Mouse (Mus musculus) spleen, embryonic (tissue): ENCODE measurements at regions not wholly inside any gene's neighbourhood (a gene's known extent, or its start where the extent isn't known, plus 50 kb on each side); places are given as distances from the start of the nearest gene placed in this dataset.

Experiments used
- CTCF ChIA-PET: fragments of 350-600 bp; sonication (Branson Sonifier 250); formaldehyde crosslinking; loops from one replicate; lab custom pipeline; 2022; lab: Charles Lee

- CTCF ChIA-PET, result interaction anchor here (0.6 kb wide), 1 partner anchor 28 kb away, joined by 6 read pairs; no protein-coding TSS in a partner anchor
Measured at GRCm38 (mm10) chr2:129883417-129883816, 83.1 kb downstream of the Stk35 start.

- CTCF ChIA-PET, result no interaction called here
Measured at GRCm38 (mm10) chr2:129884316-129884715, 84.0 kb downstream of the Stk35 start.

GRCm38 (mm10) chr2:129885536-129885935 is 85.2 kb downstream of the Stk35 start:
- CTCF ChIA-PET, result no interaction called here

- CTCF ChIA-PET, result no interaction called here
Measured at GRCm38 (mm10) chr2:129893231-129893630, 92.9 kb downstream of the Stk35 start.

GRCm38 (mm10) chr2:129893832-129894231 is 93.5 kb downstream of the Stk35 start:
- CTCF ChIA-PET, result no interaction called here

- CTCF ChIA-PET, result no interaction called here
Measured at GRCm38 (mm10) chr2:129894906-129895305, 94.6 kb downstream of the Stk35 start.

GRCm38 (mm10) chr2:129895369-129895768 is 95.1 kb downstream of the Stk35 start:
- CTCF ChIA-PET, result no interaction called here

- CTCF ChIA-PET, result no interaction called here
Measured at GRCm38 (mm10) chr2:129896696-129897095, 96.4 kb downstream of the Stk35 start.

GRCm38 (mm10) chr2:129903383-129904135 is 103.2 kb downstream of the Stk35 start:
- CTCF ChIA-PET, result no interaction called here

- CTCF ChIA-PET, result no interaction called here
Measured at GRCm38 (mm10) chr2:129904753-129905152, 104.4 kb downstream of the Stk35 start.

GRCm38 (mm10) chr2:129908701-129909425 is 103.3 kb upstream of the Tgm3 start:
- CTCF ChIA-PET, result interaction anchor here (0.6 kb wide), 1 partner anchor 352 kb away, joined by 3 read pairs; no protein-coding TSS in a partner anchor

GRCm38 (mm10) chr2:129911203-129911921 is 100.8 kb upstream of the Tgm3 start:
- CTCF ChIA-PET, result interaction anchor here (0.6 kb wide), 1 partner anchor 28 kb away, joined by 6 read pairs; no protein-coding TSS in a partner anchor

- CTCF ChIA-PET, result interaction anchor here (0.6 kb wide), 1 partner anchor 22 kb away, joined by 3 read pairs; no protein-coding TSS in a partner anchor
Measured at GRCm38 (mm10) chr2:129912556-129912955, 99.6 kb upstream of the Tgm3 start.

- CTCF ChIA-PET, result no interaction called here
Measured at GRCm38 (mm10) chr2:129914261-129914660, 97.9 kb upstream of the Tgm3 start.

GRCm38 (mm10) chr2:129916411-129916810 is 95.7 kb upstream of the Tgm3 start:
- CTCF ChIA-PET, result interaction anchor here (0.5 kb wide), 1 partner anchor 811 kb away, joined by 3 read pairs; no protein-coding TSS in a partner anchor

GRCm38 (mm10) chr2:129918141-129918790 is 93.9 kb upstream of the Tgm3 start:
- CTCF ChIA-PET, result no interaction called here

GRCm38 (mm10) chr2:129919551-129919950 is 92.6 kb upstream of the Tgm3 start:
- CTCF ChIA-PET, result no interaction called here

GRCm38 (mm10) chr2:129927218-129927617 is 84.9 kb upstream of the Tgm3 start:
- CTCF ChIA-PET, result no interaction called here

GRCm38 (mm10) chr2:129933578-129933977 is 78.6 kb upstream of the Tgm3 start:
- CTCF ChIA-PET, result no interaction called here

- CTCF ChIA-PET, result no interaction called here
Measured at GRCm38 (mm10) chr2:129942824-129943223, 69.3 kb upstream of the Tgm3 start.

- CTCF ChIA-PET, result no interaction called here
Measured at GRCm38 (mm10) chr2:129947847-129948553, 64.1 kb upstream of the Tgm3 start.
